Mouse (Mus musculus): ENCODE measurements around the gene Nr3c2. TPM values are rescaled to one million over a fixed set of nuclear protein-coding genes. Genes with fewer than 3 reads are reported as not detected.

Nr3c2 gene
- polyA plus RNA-seq, 1 experiment, result 1.2 TPM

GRCm38 (mm10) chr8:77051399-77052275 is 152.4 kb downstream of the Nr3c2 start:
- Histone ChIP-seq H3K27ac (ENCODE audit: insufficient read depth, low read length) (no peak overlapping the region), H3K36me3 (ENCODE audit: control insufficient read depth, insufficient read depth, low read length, poor library complexity, severe bottlenecking) (no peaks in the 10 kb centered on the region), H3K9ac (ENCODE audit: low read depth, poor library complexity, severe bottlenecking) (no peak overlapping the region), H3K9me3 (replicated peaks; ENCODE audit: control insufficient read depth, insufficient read depth, low read length, poor library complexity, severe bottlenecking) (no peaks in the 10 kb centered on the region), H3K27me3 (ENCODE audit: control insufficient read depth, insufficient read depth, low read length, poor library complexity, severe bottlenecking) (no peaks in the 10 kb centered on the region), H3K4me3 (ENCODE audit: low read depth, low read length) (no peak overlapping the region), H3K4me1 (ENCODE audit: control insufficient read depth, insufficient read depth, low read length) (no peaks in the 10 kb centered on the region)
- TF ChIP-seq CTCF (IDR thresholded peaks at IDR 0.05; ENCODE audit: low read depth, low read length) (no peak), POLR2A (IDR thresholded peaks at IDR 0.05; ENCODE audit: insufficient read depth, low read length) (no peak), EP300 (IDR thresholded peaks at IDR 0.05; ENCODE audit: insufficient read depth, low read depth, low read length) (no peak)

- H3K9me3 ChIP-seq (replicated peaks; ENCODE audit: control insufficient read depth, insufficient read depth, low read length, poor library complexity, severe bottlenecking), result no peaks in the 10 kb centered on the region
- no peak for TF ChIP-seq POLR2A (IDR thresholded peaks at IDR 0.05; ENCODE audit: insufficient read depth, low read length)
- no peak for TF ChIP-seq EP300 (IDR thresholded peaks at IDR 0.05; ENCODE audit: insufficient read depth, low read depth, low read length)
- TF ChIP-seq CTCF (IDR thresholded peaks at IDR 0.05; ENCODE audit: low read depth, low read length), result no peak
- H3K27ac ChIP-seq (ENCODE audit: insufficient read depth, low read length), result no peak overlapping the region
- H3K4me1 ChIP-seq (ENCODE audit: control insufficient read depth, insufficient read depth, low read length), result no peaks in the 10 kb centered on the region
- no peak overlapping the region for H3K4me3 ChIP-seq (ENCODE audit: low read depth, low read length)
- H3K27me3 ChIP-seq (ENCODE audit: control insufficient read depth, insufficient read depth, low read length, poor library complexity, severe bottlenecking), result no peaks in the 10 kb centered on the region
- H3K36me3 ChIP-seq (ENCODE audit: control insufficient read depth, insufficient read depth, low read length, poor library complexity, severe bottlenecking), result no peaks in the 10 kb centered on the region
- no peak overlapping the region for H3K9ac ChIP-seq (ENCODE audit: low read depth, poor library complexity, severe bottlenecking)
Observed at GRCm38 (mm10) chr8:77055492-77056021, 156.3 kb downstream of the Nr3c2 start.

- H3K36me3 ChIP-seq (ENCODE audit: control insufficient read depth, insufficient read depth, low read length, poor library complexity, severe bottlenecking), result no peaks in the 10 kb centered on the region
- H3K9ac ChIP-seq (ENCODE audit: low read depth, poor library complexity, severe bottlenecking), result no peak overlapping the region
- no peaks in the 10 kb centered on the region for H3K4me1 ChIP-seq (ENCODE audit: control insufficient read depth, insufficient read depth, low read length)
- no peak for TF ChIP-seq CTCF (IDR thresholded peaks at IDR 0.05; ENCODE audit: low read depth, low read length)
- no peak for TF ChIP-seq EP300 (IDR thresholded peaks at IDR 0.05; ENCODE audit: insufficient read depth, low read depth, low read length)
- TF ChIP-seq POLR2A (IDR thresholded peaks at IDR 0.05; ENCODE audit: insufficient read depth, low read length), result no peak
- no peak overlapping the region for H3K27ac ChIP-seq (ENCODE audit: insufficient read depth, low read length)
- no peaks in the 10 kb centered on the region for H3K9me3 ChIP-seq (replicated peaks; ENCODE audit: control insufficient read depth, insufficient read depth, low read length, poor library complexity, severe bottlenecking)
- no peak overlapping the region for H3K4me3 ChIP-seq (ENCODE audit: low read depth, low read length)
- H3K27me3 ChIP-seq (ENCODE audit: control insufficient read depth, insufficient read depth, low read length, poor library complexity, severe bottlenecking), result no peaks in the 10 kb centered on the region
Observed at GRCm38 (mm10) chr8:77056853-77057252, 157.6 kb downstream of the Nr3c2 start.

GRCm38 (mm10) chr8:77082687-77083086 is 183.4 kb downstream of the Nr3c2 start:
- no peak for TF ChIP-seq POLR2A (IDR thresholded peaks at IDR 0.05; ENCODE audit: insufficient read depth, low read length)
- no peak for TF ChIP-seq CTCF (IDR thresholded peaks at IDR 0.05; ENCODE audit: low read depth, low read length)
- TF ChIP-seq EP300 (IDR thresholded peaks at IDR 0.05; ENCODE audit: insufficient read depth, low read depth, low read length), result no peak
- Histone ChIP-seq H3K4me3 (ENCODE audit: low read depth, low read length) (no peak overlapping the region), H3K9me3 (replicated peaks; ENCODE audit: control insufficient read depth, insufficient read depth, low read length, poor library complexity, severe bottlenecking) (no peaks in the 10 kb centered on the region), H3K9ac (ENCODE audit: low read depth, poor library complexity, severe bottlenecking) (no peak overlapping the region), H3K36me3 (ENCODE audit: control insufficient read depth, insufficient read depth, low read length, poor library complexity, severe bottlenecking) (no peaks in the 10 kb centered on the region), H3K27ac (ENCODE audit: insufficient read depth, low read length) (no peak overlapping the region), H3K4me1 (ENCODE audit: control insufficient read depth, insufficient read depth, low read length) (no peaks in the 10 kb centered on the region), H3K27me3 (ENCODE audit: control insufficient read depth, insufficient read depth, low read length, poor library complexity, severe bottlenecking) (no peaks in the 10 kb centered on the region)

GRCm38 (mm10) chr8:77086036-77086435 is 186.8 kb downstream of the Nr3c2 start:
- Histone ChIP-seq H3K9ac (ENCODE audit: low read depth, poor library complexity, severe bottlenecking) (no peak overlapping the region), H3K27ac (ENCODE audit: insufficient read depth, low read length) (no peak overlapping the region), H3K4me3 (ENCODE audit: low read depth, low read length) (no peak overlapping the region), H3K27me3 (ENCODE audit: control insufficient read depth, insufficient read depth, low read length, poor library complexity, severe bottlenecking) (no peaks in the 10 kb centered on the region), H3K9me3 (replicated peaks; ENCODE audit: control insufficient read depth, insufficient read depth, low read length, poor library complexity, severe bottlenecking) (no peaks in the 10 kb centered on the region), H3K4me1 (ENCODE audit: control insufficient read depth, insufficient read depth, low read length) (no peaks in the 10 kb centered on the region), H3K36me3 (ENCODE audit: control insufficient read depth, insufficient read depth, low read length, poor library complexity, severe bottlenecking) (no peaks in the 10 kb centered on the region)
- TF ChIP-seq POLR2A (IDR thresholded peaks at IDR 0.05; ENCODE audit: insufficient read depth, low read length) (no peak), CTCF (IDR thresholded peaks at IDR 0.05; ENCODE audit: low read depth, low read length) (no peak), EP300 (IDR thresholded peaks at IDR 0.05; ENCODE audit: insufficient read depth, low read depth, low read length) (no peak)

- no peak for TF ChIP-seq CTCF (IDR thresholded peaks at IDR 0.05; ENCODE audit: low read depth, low read length)
- TF ChIP-seq EP300 (IDR thresholded peaks at IDR 0.05; ENCODE audit: insufficient read depth, low read depth, low read length), result no peak
- TF ChIP-seq POLR2A (IDR thresholded peaks at IDR 0.05; ENCODE audit: insufficient read depth, low read length), result no peak
- no peaks in the 10 kb centered on the region for H3K4me1 ChIP-seq (ENCODE audit: control insufficient read depth, insufficient read depth, low read length)
- no peak overlapping the region for H3K27ac ChIP-seq (ENCODE audit: insufficient read depth, low read length)
- H3K4me3 ChIP-seq (ENCODE audit: low read depth, low read length), result no peak overlapping the region
- no peaks in the 10 kb centered on the region for H3K27me3 ChIP-seq (ENCODE audit: control insufficient read depth, insufficient read depth, low read length, poor library complexity, severe bottlenecking)
- no peak overlapping the region for H3K9ac ChIP-seq (ENCODE audit: low read depth, poor library complexity, severe bottlenecking)
- no peaks in the 10 kb centered on the region for H3K9me3 ChIP-seq (replicated peaks; ENCODE audit: control insufficient read depth, insufficient read depth, low read length, poor library complexity, severe bottlenecking)
- H3K36me3 ChIP-seq (ENCODE audit: control insufficient read depth, insufficient read depth, low read length, poor library complexity, severe bottlenecking), result no peaks in the 10 kb centered on the region
Observed at GRCm38 (mm10) chr8:77096721-77097120, 197.5 kb downstream of the Nr3c2 start.
